In the genomic region with DNA sequence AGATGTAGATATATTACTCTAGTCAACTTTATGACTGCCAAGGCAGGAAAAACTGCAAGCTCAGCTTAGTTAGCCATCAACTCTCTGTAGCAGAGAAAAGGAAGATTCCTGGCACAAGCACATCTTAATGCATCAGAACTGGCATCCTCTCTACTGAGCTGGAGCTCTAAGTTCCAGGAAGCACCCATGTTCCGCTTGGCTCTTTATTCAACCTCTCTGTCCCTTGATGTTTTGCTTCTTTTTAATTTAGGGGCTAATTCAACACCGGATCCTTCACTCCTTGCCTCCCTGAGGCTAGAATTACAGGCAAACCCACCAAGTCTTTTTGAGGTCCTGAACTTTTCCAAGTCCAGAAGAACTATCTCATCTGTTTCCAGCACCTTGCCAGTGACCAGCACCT, we compare ENCODE assay signal across 23 mouse cellular contexts.
DNase-seq lines count a peak whose midpoint lies in the region; ATAC-seq and TF ChIP-seq lines count a peak whose summit lies in the region.
"Had no signal": no experiment of that assay in that cellular context is flagged by ENCODE, and none has a peak within 500 bp of the region (broad histone marks: within the 10 kb centered on the region; RNA-seq: fewer than 3 reads in every experiment).

No protein-coding gene starts in this region.

- no peak for TF ChIP-seq CTCF in kidney, postnatal 0 days (IDR thresholded peaks at IDR 0.05; ENCODE audit: low read depth)
- TF ChIP-seq CTCF in kidney, adult 2 months (conservative IDR thresholded peaks at IDR 0.05; ENCODE audit: insufficient read depth, insufficient read length, low read depth, low read length): no peak

- no peak overlapping the region for H3K4me3 ChIP-seq in kidney, embryonic 14.5 days (ENCODE audit: low read length)
- no peak overlapping the region for H3K4me3 ChIP-seq in kidney, postnatal 0 days (replicated peaks; ENCODE audit: low read depth, low read length)
- H3K4me3 ChIP-seq in kidney, adult 2 months (ENCODE audit: insufficient read depth, low read depth, low read length): no peak overlapping the region
- no peak overlapping the region for H3K4me3 ChIP-seq in limb, embryonic 13.5 days
- H3K4me3 ChIP-seq: heart, adult 2 months; heart, embryonic 10.5 days; heart, embryonic 13.5 days had no signal

- no peaks in the 10 kb centered on the region for H3K27me3 ChIP-seq in kidney, embryonic 14.5 days (ENCODE audit: control insufficient read depth, insufficient read depth, low read length)
- no peaks in the 10 kb centered on the region for H3K27me3 ChIP-seq in kidney, postnatal 0 days (ENCODE audit: insufficient read depth, low read length)
- H3K27me3 ChIP-seq in kidney, adult 2 months (replicated peaks; ENCODE audit: control insufficient read depth, insufficient read depth, low read length): no peaks in the 10 kb centered on the region
- H3K27me3 ChIP-seq in limb, embryonic 13.5 days: no peaks in the 10 kb centered on the region
- H3K27me3 ChIP-seq: heart, embryonic 13.5 days had no signal

- H3K9ac ChIP-seq in kidney, embryonic 14.5 days (ENCODE audit: low read depth, low read length): no peak overlapping the region
- H3K9ac ChIP-seq in kidney, postnatal 0 days (ENCODE audit: low read depth, low read length): no peak overlapping the region
- no peak overlapping the region for H3K9ac ChIP-seq in limb, embryonic 13.5 days
- H3K9ac ChIP-seq: forebrain, postnatal 0 days; heart, embryonic 13.5 days; hindbrain, embryonic 14.5 days had no signal

- H3K9me3 ChIP-seq in kidney, embryonic 14.5 days (ENCODE audit: control insufficient read depth, low read length): no peaks in the 10 kb centered on the region
- no peaks in the 10 kb centered on the region for H3K9me3 ChIP-seq in kidney, postnatal 0 days (replicated peaks; ENCODE audit: low read length)
- no peaks in the 10 kb centered on the region for H3K9me3 ChIP-seq in limb, embryonic 13.5 days
- H3K9me3 ChIP-seq: heart, embryonic 10.5 days; heart, embryonic 13.5 days had no signal

- H3K4me1 ChIP-seq in kidney, embryonic 14.5 days (ENCODE audit: control insufficient read depth, insufficient read depth, low read length): peaks cover 10% of the 10 kb centered on the region; the same call in 1 of the 2 replicates
- H3K4me1 ChIP-seq in kidney, postnatal 0 days (replicated peaks; ENCODE audit: insufficient read depth, low read length): no peaks in the 10 kb centered on the region
- 0 out of 2 replicates have a peak, but pooled peaks cover 5% of the 10 kb centered on the region for H3K4me1 ChIP-seq in kidney, adult 2 months (ENCODE audit: control insufficient read depth, insufficient read depth, low read length)
- H3K4me1 ChIP-seq in limb, embryonic 13.5 days: peaks cover 32% of the 10 kb centered on the region
- H3K4me1 ChIP-seq: heart, embryonic 10.5 days; heart, embryonic 13.5 days had no signal

- no peak for DNase-seq in kidney, adult 11 months
- DNase-seq in kidney, postnatal 0 days (ENCODE audit: low spot score): peak; percentile 83
- DNase-seq in kidney, adult 2 months: no peak
- no peak for DNase-seq in spleen, postnatal 36 days (ENCODE audit: low spot score in 2 of 2)
- DNase-seq: adrenal gland, adult 2 months; adrenal gland, postnatal 14 days; cerebellum, adult 11 months; cerebellum, adult 9-11 months; cerebellum, postnatal 25 days; forebrain, postnatal 0 days; gastrocnemius, postnatal 10 days; gastrocnemius, postnatal 36 days; heart, adult 2 months; heart, postnatal 14 days; heart, postnatal 4 days had no signal

- no peak for TF ChIP-seq POLR2A in kidney, adult 2 months (IDR thresholded peaks at IDR 0.05; ENCODE audit: low read depth, low read length)

- H3K27ac ChIP-seq in kidney, embryonic 14.5 days (ENCODE audit: low read depth, low read length): no peak overlapping the region
- no peak overlapping the region for H3K27ac ChIP-seq in kidney, postnatal 0 days
- H3K27ac ChIP-seq in kidney, adult 2 months (ENCODE audit: insufficient read depth, low read depth, low read length): no peak overlapping the region
- peak overlapping the region; percentile 39; the same call in 1 of the 2 replicates for H3K27ac ChIP-seq in limb, embryonic 13.5 days
- H3K27ac ChIP-seq: heart, adult 2 months; heart, embryonic 10.5 days; heart, embryonic 13.5 days; hindbrain, embryonic 14.5 days; hindbrain, postnatal 0 days had no signal

- WGBS in kidney, embryonic 14.5 days: 36% methylated on average over 2 of the region's 2 CpGs
- 52% methylated on average over 2 of the region's 2 CpGs for WGBS in kidney, postnatal 0 days
- 71% methylated on average over 2 of the region's 2 CpGs for WGBS in kidney, adult 2 months
- WGBS in limb, embryonic 13.5 days: 68% methylated on average over 2 of the region's 2 CpGs

- no peak overlapping the region for H3K4me2 ChIP-seq in kidney, embryonic 14.5 days (replicated peaks; ENCODE audit: low read depth, low read length)
- no peak overlapping the region for H3K4me2 ChIP-seq in kidney, postnatal 0 days (ENCODE audit: low read length)
- no peak overlapping the region for H3K4me2 ChIP-seq in limb, embryonic 13.5 days (replicated peaks)
- H3K4me2 ChIP-seq: heart, embryonic 13.5 days; hindbrain, embryonic 14.5 days had no signal

- ATAC-seq in kidney, embryonic 14.5 days (ENCODE audit: low FRiP score, low TSS enrichment): peak; percentile 74
- no peak for ATAC-seq in kidney, postnatal 0 days (replicated peaks; ENCODE audit: low FRiP score, low read depth)
- no peak for ATAC-seq in limb, embryonic 13.5 days (ENCODE audit: low FRiP score, low read depth)
- ATAC-seq: CD4-positive, CD25-positive, alpha-beta regulatory T cell, adult 4 months; forebrain, embryonic 14.5 days; forebrain, postnatal 0 days; hindbrain, postnatal 0 days had no signal

- H3K36me3 ChIP-seq in kidney, embryonic 14.5 days (ENCODE audit: control insufficient read depth, insufficient read depth, low read length): peaks cover 2% of the 10 kb centered on the region; the same call in 1 of the 2 replicates
- no peaks in the 10 kb centered on the region for H3K36me3 ChIP-seq in kidney, postnatal 0 days (ENCODE audit: insufficient read depth, low read length)
- no peaks in the 10 kb centered on the region for H3K36me3 ChIP-seq in kidney, adult 2 months (ENCODE audit: control insufficient read depth, insufficient read depth, low read length)
- peaks cover 23% of the 10 kb centered on the region for H3K36me3 ChIP-seq in limb, embryonic 13.5 days
